Mouse (Mus musculus) testis, adult 2 months (tissue): ENCODE results near the gene Timp3. TPM values are rescaled to one million over a fixed set of nuclear protein-coding genes. Genes with fewer than 3 reads are reported as not detected.

Experiments used
- H3K27ac ChIP-seq: fragments of 200-500 bp; 2 replicates; pipeline ENCODE4 v1.5.1; 2012; ENCODE audit warnings: low read depth, low read length; ENCODE audit not compliant: control insufficient read depth, insufficient read depth
- H3K27me3 ChIP-seq: fragments of 200-500 bp; 2 replicates; pipeline ENCODE4 v1.6.1; 2012; ENCODE audit warnings: mild to moderate bottlenecking, low read length, moderate library complexity; ENCODE audit not compliant: control insufficient read depth, insufficient read depth
- H3K36me3 ChIP-seq: fragments of 200-500 bp; 2 replicates; pipeline ENCODE4 v1.6.1; 2012; ENCODE audit warnings: mild to moderate bottlenecking, low read length; ENCODE audit not compliant: control insufficient read depth, insufficient read depth
- H3K4me1 ChIP-seq: fragments of 200-500 bp; 2 replicates; pipeline ENCODE4 v1.6.1; 2012; ENCODE audit warnings: low read length; ENCODE audit not compliant: control insufficient read depth, insufficient read depth
- H3K4me3 ChIP-seq: fragments of 200-500 bp; 2 replicates; pipeline ENCODE4 v1.5.1; 2012; ENCODE audit warnings: low read depth, mild to moderate bottlenecking, low read length, moderate library complexity, mixed read lengths; ENCODE audit not compliant: control insufficient read depth
- CTCF ChIP-seq: fragments of 200-500 bp; IDR thresholded peaks from 2 replicates; pipeline ENCODE4 v1.5.1; 2012; ENCODE audit warnings: low read depth, mild to moderate bottlenecking, inconsistent platforms, low read length, moderate library complexity; ENCODE audit not compliant: control insufficient read depth, insufficient read depth, insufficient replicate concordance
- POLR2A ChIP-seq: fragments of 200-500 bp; IDR thresholded peaks from 2 replicates; pipeline ENCODE4 v1.6.1; 2012; ENCODE audit warnings: low read depth, mild to moderate bottlenecking, inconsistent platforms, low read length, moderate library complexity; ENCODE audit not compliant: control insufficient read depth
- polyA plus RNA-seq: library from polyadenylated mRNA; depleted of rRNA; stranded (reverse); fragments of >200 nt; gene quantifications from 2 replicates; pipeline ENCODE4 v1.2.3, GENCODE M21; 2012

Timp3 gene
- polyA plus RNA-seq, 1 experiment, result 12.0 TPM

DNA sequence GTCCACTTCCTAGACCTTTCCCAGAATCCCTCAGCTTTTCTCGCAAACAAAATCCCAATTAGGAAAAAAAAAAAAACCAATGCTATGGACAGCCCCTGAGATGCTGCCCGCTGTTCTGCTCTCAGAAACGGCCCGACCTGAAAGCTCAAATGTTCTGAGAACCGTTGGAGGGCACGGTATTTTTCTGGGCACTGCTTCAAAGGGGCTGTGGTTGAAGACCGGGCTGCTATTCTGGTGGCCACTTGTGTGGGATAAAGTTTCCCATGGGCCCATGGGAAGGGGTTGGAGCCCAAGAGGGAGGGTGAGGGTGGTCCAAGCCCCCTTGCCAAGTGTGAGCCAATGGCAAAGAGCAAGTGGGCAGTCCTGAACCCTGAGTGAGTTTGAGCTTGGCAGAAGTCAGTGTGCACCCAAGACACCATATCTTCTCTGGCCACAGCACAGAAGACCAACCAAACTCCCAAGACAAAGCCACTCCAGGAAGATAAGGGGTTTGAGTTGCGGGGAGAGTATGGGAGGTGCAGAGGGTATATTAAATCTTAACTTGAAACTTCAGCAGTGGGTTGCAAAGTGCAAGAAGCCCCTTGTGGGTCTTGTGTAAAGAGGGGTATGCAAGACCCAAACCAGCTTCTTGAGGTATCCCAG is 29.2 kb downstream of the Timp3 start:
- TF ChIP-seq POLR2A (no peak), CTCF (no peak)
- Histone ChIP-seq H3K4me3 (no peak overlapping the region), H3K27me3 (no peaks in the 10 kb centered on the region), H3K27ac (no peak overlapping the region), H3K36me3 (no peaks in the 10 kb centered on the region), H3K4me1 (no peaks in the 10 kb centered on the region)

DNA sequence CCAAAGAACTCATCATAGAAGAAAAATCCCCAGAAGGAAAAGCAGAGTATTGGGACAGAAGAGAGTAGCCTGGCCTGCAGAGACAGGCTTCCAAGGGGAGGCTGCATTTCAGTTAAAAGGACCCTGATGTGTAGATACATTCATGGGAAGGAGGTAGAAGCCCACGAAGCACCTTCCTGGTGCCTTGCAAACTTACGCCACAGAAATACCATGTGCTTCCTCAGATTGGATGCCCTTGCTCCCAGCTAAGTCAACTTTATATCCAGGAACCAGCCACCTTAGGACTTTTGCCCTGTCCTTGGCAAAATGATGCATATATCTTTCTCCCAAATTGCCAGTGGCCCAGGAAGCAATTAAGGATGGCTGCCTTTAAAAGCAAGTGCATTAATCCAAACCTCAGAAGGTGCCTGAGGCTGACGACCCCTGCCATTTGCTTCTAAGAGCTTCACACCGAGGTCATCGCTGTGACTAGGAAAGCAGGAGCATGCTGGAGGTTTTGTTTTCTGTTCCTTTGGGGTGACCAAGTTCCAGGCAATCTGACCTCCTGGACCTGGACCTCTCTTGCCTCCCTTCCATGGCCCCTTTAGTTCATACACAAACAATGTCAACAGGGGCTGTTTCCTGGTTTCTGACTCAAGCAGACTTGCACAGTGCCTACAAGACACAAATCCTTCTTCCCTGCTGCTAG is 31.0 kb downstream of the Timp3 start:
- Histone ChIP-seq H3K36me3 (no peaks in the 10 kb centered on the region), H3K27ac (no peak overlapping the region), H3K4me1 (no peaks in the 10 kb centered on the region), H3K4me3 (no peak overlapping the region), H3K27me3 (no peaks in the 10 kb centered on the region)
- TF ChIP-seq POLR2A, result no peak
- no peak for TF ChIP-seq CTCF

DNA sequence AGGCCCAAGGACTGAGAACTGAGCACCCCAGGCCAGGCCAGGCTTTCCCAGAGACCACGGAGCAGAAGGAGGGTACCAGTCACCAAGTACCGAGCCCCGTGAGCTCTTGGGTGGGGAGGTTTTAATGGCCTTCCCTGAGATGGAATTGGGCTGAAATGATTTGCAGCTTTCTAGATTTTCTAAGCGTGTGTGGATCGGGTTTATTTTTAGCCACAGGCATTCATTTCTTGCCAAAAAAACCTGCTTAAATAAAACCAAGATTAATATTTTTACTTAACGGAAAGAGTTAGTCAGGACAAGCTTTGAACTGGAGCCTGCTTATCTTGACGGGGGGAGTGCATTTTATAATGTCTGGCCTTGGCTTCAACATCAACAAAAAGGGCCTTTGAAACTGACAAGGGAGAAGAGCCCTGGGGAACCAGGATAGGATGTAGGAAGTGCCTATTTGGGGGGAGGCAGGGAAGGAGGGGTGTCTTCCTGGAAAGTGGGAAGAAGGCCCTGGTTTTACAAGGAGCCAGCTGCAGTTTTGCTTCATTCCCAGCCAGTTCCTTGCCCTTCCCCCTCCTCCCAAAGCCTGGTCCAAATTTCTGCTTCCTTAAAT is 31.6 kb downstream of the Timp3 start:
- TF ChIP-seq POLR2A (no peak), CTCF (no peak)
- no peaks in the 10 kb centered on the region for H3K4me1 ChIP-seq
- H3K4me3 ChIP-seq, result no peak overlapping the region
- H3K27me3 ChIP-seq, result no peaks in the 10 kb centered on the region
- no peak overlapping the region for H3K27ac ChIP-seq
- H3K36me3 ChIP-seq, result no peaks in the 10 kb centered on the region

DNA sequence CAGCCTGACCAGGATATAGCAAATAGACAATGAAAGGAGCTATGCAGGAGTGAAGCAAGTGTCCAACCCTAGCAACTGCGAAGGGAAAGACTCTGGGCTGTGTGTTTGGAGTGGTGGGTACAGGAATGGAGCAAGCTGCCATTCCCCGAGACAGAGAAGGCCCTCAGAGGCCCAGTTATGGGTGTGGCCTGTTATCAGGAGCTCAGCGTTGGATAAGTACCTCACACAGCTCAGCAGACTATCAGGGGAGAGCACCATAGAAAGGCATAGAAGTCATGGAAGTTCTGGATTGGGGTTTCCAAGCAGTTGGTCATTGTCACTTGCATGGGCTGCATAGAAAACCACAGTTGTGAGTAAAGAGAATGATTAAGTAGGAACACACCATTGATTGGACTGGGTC is 32.8 kb downstream of the Timp3 start:
- no peaks in the 10 kb centered on the region for H3K4me1 ChIP-seq
- TF ChIP-seq CTCF, result no peak
- TF ChIP-seq POLR2A, result no peak
- H3K27me3 ChIP-seq, result no peaks in the 10 kb centered on the region
- no peaks in the 10 kb centered on the region for H3K36me3 ChIP-seq
- no peak overlapping the region for H3K4me3 ChIP-seq
- no peak overlapping the region for H3K27ac ChIP-seq

DNA sequence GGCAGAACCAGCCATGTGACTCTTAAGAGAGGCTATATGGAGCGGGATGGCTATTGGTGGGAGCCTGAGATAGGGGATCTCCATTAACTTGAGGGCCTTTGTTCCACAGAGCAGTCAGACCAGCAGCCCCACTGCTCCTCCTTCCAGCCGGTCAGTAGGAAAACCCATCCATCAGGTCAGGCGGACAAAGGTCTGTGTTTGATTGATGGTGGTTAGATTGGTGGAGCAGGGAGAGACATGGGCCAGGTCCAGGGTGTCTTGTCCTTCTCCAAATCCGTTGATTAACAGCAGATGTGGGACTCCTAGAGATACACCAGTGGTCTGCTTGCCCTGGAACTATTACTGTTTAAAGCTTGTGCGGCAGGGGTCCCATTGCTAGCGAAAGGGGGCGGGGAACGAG is 34.4 kb downstream of the Timp3 start:
- TF ChIP-seq CTCF (no peak), POLR2A (no peak)
- Histone ChIP-seq H3K27me3 (no peaks in the 10 kb centered on the region), H3K27ac (no peak overlapping the region), H3K4me1 (no peaks in the 10 kb centered on the region; the same call in 1 of the 2 replicates), H3K4me3 (no peak overlapping the region), H3K36me3 (no peaks in the 10 kb centered on the region)

DNA sequence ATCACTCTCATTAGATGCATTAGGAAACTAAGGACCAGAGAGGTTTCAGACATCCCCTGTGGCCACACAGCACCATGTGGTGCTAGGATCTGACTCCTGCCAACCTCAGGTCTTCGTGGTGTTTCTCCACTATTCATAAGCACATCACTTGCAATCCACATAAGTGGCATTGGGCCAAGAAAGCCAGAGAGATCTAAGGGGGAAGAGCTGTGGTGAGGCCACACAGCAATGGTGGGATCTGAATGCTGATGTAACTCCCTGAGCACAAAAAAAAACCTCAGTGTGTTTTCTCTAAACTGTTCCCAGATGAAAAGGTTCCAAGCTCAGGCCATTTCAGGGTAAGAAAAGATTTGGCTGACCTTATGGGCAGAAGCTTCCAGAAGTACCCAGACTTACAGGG is 36.3 kb downstream of the Timp3 start:
- Histone ChIP-seq H3K4me1 (no peaks in the 10 kb centered on the region; the same call in 1 of the 2 replicates), H3K27ac (no peak overlapping the region), H3K4me3 (no peak overlapping the region), H3K36me3 (no peaks in the 10 kb centered on the region), H3K27me3 (no peaks in the 10 kb centered on the region)
- no peak for TF ChIP-seq CTCF
- TF ChIP-seq POLR2A, result no peak

DNA sequence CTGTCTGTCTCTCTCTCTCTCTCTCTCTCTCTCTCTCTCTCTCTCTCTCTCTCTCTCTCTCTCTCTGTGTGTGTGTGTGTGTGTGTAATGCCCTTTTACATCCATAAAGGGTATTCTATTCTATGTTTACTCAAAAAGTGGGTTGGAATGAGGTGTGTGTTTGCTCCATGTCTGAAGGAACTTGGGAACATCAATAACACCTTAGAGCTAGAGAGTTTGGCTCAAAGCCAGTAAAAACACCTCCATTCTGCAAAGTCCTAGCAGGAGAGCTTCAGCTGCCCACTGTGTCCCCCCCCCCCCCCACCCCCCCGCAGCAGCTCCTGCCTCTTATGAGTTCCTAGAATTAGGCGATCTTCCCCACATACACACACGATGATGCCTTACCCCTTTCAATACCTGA is 37.1 kb downstream of the Timp3 start:
- Histone ChIP-seq H3K4me1 (no peaks in the 10 kb centered on the region; the same call in 1 of the 2 replicates), H3K4me3 (no peak overlapping the region), H3K36me3 (no peaks in the 10 kb centered on the region), H3K27me3 (no peaks in the 10 kb centered on the region), H3K27ac (no peak overlapping the region)
- TF ChIP-seq CTCF, result no peak
- TF ChIP-seq POLR2A, result no peak
